Mouse (Mus musculus): ENCODE data around the gene Ndufb7. TPM values are rescaled to one million over a fixed set of nuclear protein-coding genes. Genes with fewer than 3 reads are reported as not detected.

Gene Ndufb7
- polyA plus RNA-seq, 1 experiment from 2014 or later = 290 TPM

GRCm38 (mm10) chr8:83613695-83614094 lies 47.2 kb downstream of the Ndufb7 start:
- Histone ChIP-seq H3K4me1 (peaks cover 36% of the 10 kb centered on the region), H3K27me3 (replicated peaks) (no peaks in the 10 kb centered on the region), H3K36me3 (peaks cover 52% of the 10 kb centered on the region), H3K4me3 (no peak overlapping the region), H3K4me2 (no peak overlapping the region), H3K9me3 (replicated peaks) (no peaks in the 10 kb centered on the region), H3K9ac (no peak overlapping the region), H3K27ac (no peak overlapping the region)
- WGBS (ENCODE audit: insufficient replicate concordance) = 88% methylated on average over 4 of the region's 4 CpGs
- ATAC-seq = no peak

DNA sequence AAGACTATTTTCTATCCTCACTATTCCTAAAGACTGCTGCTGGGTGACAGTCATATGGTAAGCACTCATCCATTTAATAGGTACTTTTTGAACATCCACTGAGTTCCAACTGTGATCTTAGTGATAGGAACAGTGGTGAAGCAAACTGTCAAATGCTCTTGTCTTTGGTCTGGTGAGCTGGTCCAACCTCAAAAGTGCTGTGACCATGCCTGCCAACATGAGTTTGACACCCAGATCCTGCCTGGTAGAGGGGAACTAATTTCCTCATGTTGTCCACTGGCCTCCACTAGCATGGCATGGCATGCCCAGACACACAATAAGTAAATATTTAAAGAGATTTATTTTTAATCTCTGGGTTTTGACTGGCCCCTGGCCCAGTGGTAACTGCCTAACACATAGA lies 50.2 kb downstream of the Ndufb7 start:
- H3K9me3 ChIP-seq (replicated peaks) = no peaks in the 10 kb centered on the region
- no peak overlapping the region for H3K9ac ChIP-seq
- peaks cover 14% of the 10 kb centered on the region for H3K4me1 ChIP-seq
- no peak for ATAC-seq
- no peak overlapping the region for H3K4me2 ChIP-seq
- no peaks in the 10 kb centered on the region for H3K27me3 ChIP-seq (replicated peaks)
- peaks cover 29% of the 10 kb centered on the region for H3K36me3 ChIP-seq
- no peak overlapping the region for H3K27ac ChIP-seq
- no peak overlapping the region for H3K4me3 ChIP-seq

DNA sequence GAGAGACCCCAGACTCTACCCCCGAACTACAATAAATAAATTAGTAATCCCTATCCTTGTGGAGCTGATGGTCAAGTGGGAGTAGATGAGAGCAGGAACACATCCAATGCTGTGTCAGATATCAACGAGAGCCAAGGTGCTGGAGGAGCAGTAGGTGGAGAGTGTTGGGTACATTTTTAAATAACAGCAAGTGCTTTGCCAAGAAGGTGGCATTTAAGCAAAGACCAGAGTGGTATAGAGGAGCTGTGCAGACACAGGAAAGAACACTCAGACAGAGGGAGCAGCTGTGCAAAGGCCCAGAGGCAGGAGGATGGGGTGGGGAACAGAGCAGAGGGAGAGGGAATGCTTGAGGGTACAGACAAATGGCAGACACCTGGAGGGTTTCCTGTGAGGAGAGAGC lies 50.6 kb downstream of the Ndufb7 start:
- no peaks in the 10 kb centered on the region for H3K27me3 ChIP-seq (replicated peaks)
- no peak overlapping the region for H3K9ac ChIP-seq
- no peak for ATAC-seq
- H3K4me2 ChIP-seq = no peak overlapping the region
- WGBS (ENCODE audit: insufficient replicate concordance) = 79% methylated on average over 2 of the region's 2 CpGs
- no peaks in the 10 kb centered on the region for H3K9me3 ChIP-seq (replicated peaks)
- H3K4me3 ChIP-seq = no peak overlapping the region
- H3K36me3 ChIP-seq = peaks cover 24% of the 10 kb centered on the region
- H3K4me1 ChIP-seq = peaks cover 14% of the 10 kb centered on the region
- no peak overlapping the region for H3K27ac ChIP-seq

DNA sequence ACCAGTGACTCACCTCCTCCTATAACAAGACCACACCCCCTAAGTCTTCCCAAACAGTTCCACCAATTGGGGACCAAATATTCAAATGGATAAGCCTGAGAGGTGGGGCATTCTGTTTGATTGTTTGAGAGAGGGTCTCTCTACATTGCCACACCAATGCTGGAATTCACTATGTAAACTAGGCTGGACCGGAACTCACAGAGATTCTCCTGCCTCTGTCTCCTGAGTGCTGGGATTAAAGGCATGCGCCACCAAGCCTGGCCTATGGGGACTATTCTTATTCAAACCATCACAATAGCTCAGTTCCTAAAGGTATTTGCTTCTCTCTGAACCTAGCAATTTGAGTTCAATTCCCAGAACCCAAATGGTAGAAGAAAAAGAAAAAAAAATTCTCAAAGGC lies 52.1 kb downstream of the Ndufb7 start:
- Histone ChIP-seq H3K36me3 (peaks cover 9% of the 10 kb centered on the region), H3K27ac (no peak overlapping the region), H3K4me3 (no peak overlapping the region), H3K9me3 (replicated peaks) (no peaks in the 10 kb centered on the region), H3K4me2 (no peak overlapping the region), H3K4me1 (peaks cover 26% of the 10 kb centered on the region), H3K27me3 (replicated peaks) (no peaks in the 10 kb centered on the region), H3K9ac (no peak overlapping the region)
- 96% methylated on average over 2 of the region's 2 CpGs for WGBS (ENCODE audit: insufficient replicate concordance)
- no peak for ATAC-seq

GRCm38 (mm10) chr8:83619568-83620285 lies 53.3 kb downstream of the Ndufb7 start:
- Histone ChIP-seq H3K4me2 (no peak overlapping the region), H3K4me1 (peaks cover 36% of the 10 kb centered on the region), H3K9me3 (replicated peaks) (no peaks in the 10 kb centered on the region), H3K9ac (no peak overlapping the region), H3K4me3 (no peak overlapping the region), H3K36me3 (no peaks in the 10 kb centered on the region), H3K27ac (no peak overlapping the region), H3K27me3 (replicated peaks) (no peaks in the 10 kb centered on the region)
- 79% methylated on average over 9 of the region's 9 CpGs for WGBS (ENCODE audit: insufficient replicate concordance)
- ATAC-seq = no peak

Other genes starting within 250 kb of the Ndufb7 start
- gene Elmod2, start 234.2 kb upstream of the Ndufb7 start, polyA plus RNA-seq (2016; fragmentation: Nextera tagmentation; extraction: Ambion mirVana) = 9.7 and 9.9 TPM in 2 replicates
- not detected in 2 replicates for gene Mgat4d, start 218.2 kb upstream of the Ndufb7 start, polyA plus RNA-seq (2016; fragmentation: Nextera tagmentation; extraction: Ambion mirVana)
- gene Clgn, start 176.8 kb upstream of the Ndufb7 start, polyA plus RNA-seq (2016; fragmentation: Nextera tagmentation; extraction: Ambion mirVana) = 0.36 and 0.51 TPM in 2 replicates
- 78.8 and 84.8 TPM in 2 replicates for gene Scoc, start 108.3 kb upstream of the Ndufb7 start, polyA plus RNA-seq (2016; fragmentation: Nextera tagmentation; extraction: Ambion mirVana)
- not detected in 2 replicates for gene Olfr370, start 30.9 kb upstream of the Ndufb7 start, polyA plus RNA-seq (2016; fragmentation: Nextera tagmentation; extraction: Ambion mirVana)
- 371 and 378 TPM in 2 replicates for gene Tecr, start 41.3 kb downstream of the Ndufb7 start, polyA plus RNA-seq (2016; fragmentation: Nextera tagmentation; extraction: Ambion mirVana)
- gene Dnajb1, start 41.5 kb downstream of the Ndufb7 start, polyA plus RNA-seq (2016; fragmentation: Nextera tagmentation; extraction: Ambion mirVana) = 65.1 and 69.8 TPM in 2 replicates
- 80.0 and 80.4 TPM in 2 replicates for gene Gipc1, start 86.0 kb downstream of the Ndufb7 start, polyA plus RNA-seq (2016; fragmentation: Nextera tagmentation; extraction: Ambion mirVana)
- gene Ptger1, start 100.0 kb downstream of the Ndufb7 start, polyA plus RNA-seq (2016; fragmentation: Nextera tagmentation; extraction: Ambion mirVana) = 0.25 and 0.41 TPM in 2 replicates
- gene Pkn1, start 132.5 kb downstream of the Ndufb7 start, polyA plus RNA-seq (2016; fragmentation: Nextera tagmentation; extraction: Ambion mirVana) = 17.5 and 19.5 TPM in 2 replicates
- gene Ddx39, start 148.5 kb downstream of the Ndufb7 start, polyA plus RNA-seq (2016; fragmentation: Nextera tagmentation; extraction: Ambion mirVana) = 270 and 299 TPM in 2 replicates
- 11.5 and 12.5 TPM in 2 replicates for gene Adgre5, start 174.7 kb downstream of the Ndufb7 start, polyA plus RNA-seq (2016; fragmentation: Nextera tagmentation; extraction: Ambion mirVana)